Mouse (Mus musculus): ENCODE data around the gene Cptp.
A peak's percentile ranks its signal among the peaks of the same experiment; 100 is the strongest.

The Cptp gene

DNA sequence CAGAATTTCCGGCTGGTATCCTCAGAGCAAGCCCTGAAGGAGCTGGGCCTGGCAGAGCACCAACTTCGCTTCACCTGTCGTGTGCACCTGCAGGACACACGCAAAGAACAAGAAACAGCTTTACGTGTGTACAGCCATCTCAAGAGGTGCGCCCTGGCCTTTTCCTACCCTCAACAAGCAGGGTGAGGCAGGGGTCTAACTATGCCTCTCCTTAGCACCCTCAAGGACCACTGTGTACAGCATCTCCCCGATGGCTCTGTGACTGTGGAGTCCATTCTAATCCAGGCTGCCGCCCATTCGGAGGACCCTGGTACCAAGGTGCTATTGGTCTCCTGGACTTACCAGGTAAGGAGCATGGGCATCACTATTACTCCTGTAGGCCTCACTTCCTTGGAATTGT lies 18.9 kb upstream of the Cptp start:
- DNase-seq (ENCODE audit: low spot score in 2 of 2), result peak in 1 of 2 experiments; percentile 3

DNA sequence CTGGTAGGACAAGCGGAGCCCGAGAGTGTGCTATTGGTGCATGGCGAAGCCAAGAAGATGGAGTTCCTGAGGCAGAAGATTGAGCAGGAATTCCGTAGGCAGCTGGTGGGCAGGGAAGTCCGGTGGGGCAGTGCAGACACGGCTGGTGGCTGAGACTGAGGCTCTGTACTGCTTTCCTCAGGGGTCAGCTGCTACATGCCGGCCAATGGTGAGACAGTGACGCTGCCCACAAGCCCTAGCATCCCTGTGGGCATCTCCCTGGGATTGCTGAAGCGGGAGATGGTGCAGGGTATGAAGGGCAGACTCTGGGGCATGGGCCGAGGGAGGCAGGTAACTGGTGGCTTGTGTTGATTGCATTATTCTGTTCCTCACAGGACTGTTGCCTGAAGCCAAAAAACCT lies 18.4 kb upstream of the Cptp start:
- no peak for DNase-seq (ENCODE audit: low spot score in 2 of 2)

DNA sequence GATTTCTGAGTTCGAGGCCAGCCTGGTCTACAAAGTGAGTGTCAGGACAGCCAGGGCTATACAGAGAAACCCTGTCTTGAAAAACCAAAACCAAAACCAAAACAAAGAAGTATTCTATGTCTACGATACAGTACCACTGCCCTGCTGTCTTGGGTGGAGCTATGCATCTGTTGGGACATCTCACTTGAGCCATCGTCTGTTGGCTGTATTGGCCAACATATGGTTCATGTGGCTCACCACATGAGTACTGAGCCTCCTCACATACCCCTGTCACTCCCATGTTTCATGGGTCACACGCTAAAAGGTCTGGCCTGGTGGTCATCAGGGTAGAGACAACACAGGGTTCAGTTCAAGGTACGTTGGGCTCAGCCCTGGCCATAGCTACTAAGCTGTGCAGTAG lies 17.1 kb upstream of the Cptp start:
- DNase-seq (ENCODE audit: low spot score in 2 of 2), result no peak

DNA sequence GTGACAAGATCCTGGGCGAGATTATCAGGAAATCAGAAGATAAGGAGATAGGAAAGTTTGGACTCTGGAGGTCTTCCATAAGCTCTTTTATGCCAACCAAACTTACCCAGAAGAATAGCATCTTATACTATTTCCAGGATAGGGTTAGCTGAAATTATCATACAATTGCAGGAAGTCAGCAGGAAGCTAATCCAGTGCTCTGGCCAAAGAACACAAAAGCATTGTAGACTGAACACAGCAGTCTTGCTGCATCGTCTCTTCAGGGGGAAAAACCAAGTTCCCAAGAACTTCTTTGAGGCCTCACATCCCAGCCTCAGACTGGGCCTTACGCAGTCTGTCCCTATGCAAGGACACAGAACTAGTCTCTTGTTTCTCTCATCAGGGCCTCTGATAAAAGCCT lies 14.3 kb upstream of the Cptp start:
- DNase-seq (ENCODE audit: low spot score in 2 of 2), result no peak

DNA sequence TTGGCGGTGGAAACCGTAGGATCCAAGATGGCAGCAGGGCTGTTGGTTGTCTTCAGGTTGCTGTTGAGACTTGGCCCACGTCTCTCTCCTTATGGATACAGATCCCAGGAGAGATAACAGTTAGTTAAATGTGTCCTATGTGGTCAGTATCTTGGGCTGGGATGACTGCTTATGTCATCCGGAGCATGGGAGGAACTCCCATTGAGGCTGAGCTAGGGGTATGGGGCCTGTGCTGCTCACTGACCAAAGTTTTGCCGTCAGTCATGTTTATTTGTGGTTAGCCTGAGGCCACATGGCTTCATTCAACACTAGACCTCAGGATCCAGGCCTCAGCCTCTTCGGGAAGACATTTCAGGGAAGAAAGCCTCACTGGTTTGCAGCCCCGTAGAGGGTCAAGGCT lies 2.2 kb upstream of the Cptp start:
- no peak for DNase-seq (ENCODE audit: low spot score in 2 of 2)

DNA sequence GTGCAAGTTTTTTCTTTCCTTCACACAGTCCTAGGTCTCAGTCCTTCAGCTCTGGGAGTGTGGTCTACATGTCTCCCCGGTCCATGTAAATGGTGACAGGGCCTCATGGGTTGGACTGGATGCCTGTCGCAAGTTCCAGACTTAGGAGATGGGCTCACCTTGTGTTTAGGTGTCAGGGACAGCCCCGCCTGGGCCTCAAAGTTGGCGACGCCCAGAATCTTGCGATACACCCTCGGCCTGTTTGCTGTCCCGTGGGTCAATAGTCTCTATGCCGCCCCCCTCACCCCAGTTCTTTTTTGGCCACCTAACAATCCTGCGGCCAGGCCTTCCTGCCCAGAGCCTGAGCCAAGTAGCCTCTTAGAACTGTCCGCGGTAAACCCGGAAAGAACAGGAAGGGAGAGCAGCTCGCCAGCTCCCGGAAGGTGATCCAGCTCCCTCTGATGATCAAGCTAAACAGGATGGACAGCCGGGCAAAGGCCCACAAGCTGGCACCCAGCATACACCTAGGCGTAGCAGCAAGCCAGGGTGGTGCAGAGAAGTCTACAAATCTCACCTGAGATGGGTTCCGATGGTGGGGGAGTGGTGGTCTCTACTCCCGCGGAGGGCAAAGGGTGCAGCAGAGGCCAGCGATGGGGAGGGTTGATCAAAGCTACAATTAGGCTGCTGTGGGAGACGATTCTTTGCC lies 484 bp downstream of the Cptp start:
- no peak for DNase-seq (ENCODE audit: low spot score in 2 of 2)

DNA sequence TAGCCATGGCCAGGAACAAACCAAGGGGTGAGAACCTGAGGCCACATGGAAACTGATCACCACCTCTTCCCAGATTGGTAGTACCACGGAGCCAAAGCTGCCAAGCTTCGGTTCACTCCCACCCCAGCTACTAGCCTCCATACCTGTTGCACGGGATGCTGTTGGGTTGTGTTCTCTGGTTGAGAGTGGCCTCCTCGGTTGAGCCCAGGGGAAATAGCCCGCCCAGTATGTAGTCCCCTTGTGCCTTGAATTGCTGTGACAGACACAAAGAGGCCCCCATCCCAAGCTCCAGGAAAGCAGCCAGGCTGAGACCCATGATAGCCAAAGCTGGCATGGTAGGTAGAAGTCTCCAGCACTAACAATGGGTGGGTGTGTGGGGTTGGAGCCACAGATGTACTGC lies 6.2 kb downstream of the Cptp start, which contains the start of gene Tas1r3:
Gene Tas1r3 (minus strand): TSS at position 362 of the 400 bp plus-strand sequence.
- DNase-seq (ENCODE audit: low spot score in 2 of 2), result peak in 1 of 2 experiments; percentile 8

DNA sequence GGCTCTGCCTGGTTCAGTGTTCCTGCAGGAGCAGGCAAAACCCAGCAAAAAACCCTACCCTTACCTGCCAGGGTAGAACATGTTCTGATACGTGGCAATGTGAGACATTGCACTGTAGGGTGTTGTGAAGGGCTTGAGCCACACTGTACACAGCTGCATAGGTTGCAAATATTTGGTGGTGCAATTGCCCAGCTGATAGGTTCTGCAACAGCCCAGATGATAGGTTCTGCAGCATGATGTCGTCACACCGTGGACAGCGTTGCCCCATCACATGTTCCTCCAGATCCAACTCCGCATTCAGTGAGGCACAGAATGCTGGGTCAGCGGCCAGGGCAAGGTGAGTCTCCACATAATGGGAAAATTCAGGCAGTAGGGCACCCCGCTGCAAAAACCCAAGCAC lies 7.5 kb downstream of the Cptp start:
- DNase-seq (ENCODE audit: low spot score in 2 of 2), result peak in 1 of 2 experiments; percentile 8

DNA sequence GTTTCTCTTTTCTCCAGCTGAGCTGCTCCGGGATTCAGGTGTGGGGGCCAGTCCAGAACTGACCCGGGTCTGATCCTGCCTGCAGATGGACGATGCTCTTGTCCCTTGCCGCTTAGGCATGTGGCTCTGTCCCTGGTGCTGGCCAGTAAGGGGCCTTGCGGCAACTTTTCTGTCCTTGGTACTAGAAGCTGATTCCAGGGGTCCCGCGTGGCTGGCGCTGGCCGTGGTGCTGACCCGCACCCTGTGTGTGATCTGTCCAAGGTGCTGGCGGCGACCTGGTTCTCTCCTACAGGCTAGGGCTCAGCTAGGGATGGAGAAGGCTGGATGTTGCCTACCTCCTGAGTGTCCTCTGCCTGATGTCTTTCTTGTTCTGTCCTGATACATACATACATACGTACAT lies 9.9 kb downstream of the Cptp start:
- no peak for DNase-seq (ENCODE audit: low spot score in 2 of 2)

DNA sequence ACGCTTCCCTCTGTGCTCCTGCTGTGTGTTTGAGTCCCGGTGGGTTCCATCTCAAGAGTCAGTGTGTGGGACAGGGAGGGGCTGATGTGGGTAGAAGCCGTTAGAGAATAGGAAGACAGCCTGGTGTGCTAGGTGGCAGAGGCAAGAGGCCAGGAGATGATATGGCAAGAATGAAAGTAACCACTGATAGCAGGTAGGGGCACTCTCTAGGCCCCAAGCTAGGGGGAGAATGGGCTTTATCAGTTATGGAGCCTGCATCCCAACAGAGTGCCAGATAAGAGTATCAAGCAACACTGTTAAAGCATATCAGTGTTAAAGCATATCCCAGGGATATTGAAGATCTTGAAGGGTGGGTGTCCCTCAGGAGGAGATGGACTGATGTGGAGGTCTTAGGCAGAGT lies 12.4 kb downstream of the Cptp start:
- no peak for DNase-seq (ENCODE audit: low spot score in 2 of 2)

DNA sequence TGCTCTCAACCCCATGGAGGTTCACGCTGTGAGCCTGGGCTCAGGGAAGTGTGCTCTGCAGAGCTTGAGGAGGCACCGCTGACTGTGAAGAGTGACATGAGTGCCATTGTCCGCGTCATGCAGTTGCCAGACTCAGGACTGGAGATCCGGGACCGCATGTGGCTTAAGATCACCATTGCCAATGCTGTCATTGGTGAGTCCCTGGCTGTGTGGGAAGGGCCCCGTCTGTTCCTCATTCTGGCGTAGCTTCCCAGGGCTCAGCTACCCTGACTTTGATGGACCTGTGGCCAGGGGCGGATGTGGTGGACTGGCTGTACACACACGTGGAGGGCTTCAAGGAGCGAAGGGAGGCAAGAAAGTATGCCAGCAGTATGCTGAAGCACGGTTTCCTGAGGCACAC lies 13.2 kb downstream of the Cptp start:
- no peak for DNase-seq (ENCODE audit: low spot score in 2 of 2)

DNA sequence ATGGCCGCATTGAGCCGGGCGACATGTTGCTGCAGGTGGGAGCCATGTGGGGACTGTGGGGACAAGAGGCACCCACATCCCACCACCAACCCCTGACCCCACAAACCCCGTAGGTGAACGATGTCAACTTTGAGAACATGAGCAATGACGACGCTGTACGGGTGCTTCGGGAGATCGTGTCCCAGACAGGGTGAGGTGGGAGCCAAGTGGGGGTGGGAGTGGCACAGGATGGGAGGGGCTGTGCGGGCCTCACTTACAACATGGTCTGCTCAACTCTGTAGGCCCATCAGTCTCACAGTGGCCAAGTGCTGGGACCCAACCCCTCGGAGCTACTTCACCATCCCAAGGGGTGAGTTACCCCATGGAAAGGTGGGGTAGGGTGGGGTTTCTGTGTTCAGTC lies 14.2 kb downstream of the Cptp start:
- DNase-seq (ENCODE audit: low spot score in 2 of 2), result no peak

DNA sequence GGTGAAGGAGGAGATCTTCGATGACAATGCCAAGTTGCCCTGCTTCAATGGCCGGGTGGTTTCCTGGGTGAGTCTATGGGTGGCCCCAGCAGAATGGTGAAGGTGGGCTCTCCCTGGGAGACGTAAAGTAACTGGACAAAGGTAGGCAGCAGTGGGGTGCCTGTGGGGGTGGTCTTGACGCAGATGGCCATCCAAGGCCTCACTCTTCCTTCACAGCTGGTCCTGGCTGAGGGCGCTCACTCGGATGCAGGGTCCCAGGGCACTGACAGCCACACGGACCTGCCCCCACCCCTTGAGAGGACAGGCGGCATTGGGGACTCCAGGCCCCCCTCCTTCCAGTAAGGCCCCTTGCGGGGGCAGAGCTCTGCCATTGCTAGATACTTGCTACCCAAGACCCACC lies 15.8 kb downstream of the Cptp start:
- DNase-seq (ENCODE audit: low spot score in 2 of 2), result no peak

DNA sequence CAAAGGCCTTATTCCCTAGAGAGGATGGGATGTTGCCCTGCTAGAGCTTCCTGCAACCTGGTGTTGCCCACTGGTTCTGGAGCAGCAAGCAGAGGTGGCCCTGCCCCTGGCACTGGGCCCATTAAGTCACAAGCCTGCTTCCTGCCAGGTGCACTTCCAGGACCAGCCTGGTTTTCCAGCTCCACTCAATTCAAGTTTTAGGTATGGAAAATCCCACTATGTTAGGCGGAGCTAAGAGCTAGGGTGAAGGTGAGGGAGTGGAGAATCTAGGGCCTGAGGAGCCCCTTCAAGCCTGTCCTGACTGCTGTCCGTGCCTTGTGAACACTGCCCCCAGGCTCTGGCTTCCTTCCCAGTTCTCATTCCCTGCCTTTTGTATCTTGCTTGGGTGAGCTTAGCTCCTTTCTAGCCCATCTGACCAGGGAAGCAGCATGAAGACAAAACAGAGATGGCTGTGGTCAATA lies 17.3 kb downstream of the Cptp start:
- no peak for DNase-seq (ENCODE audit: low spot score in 2 of 2)

DNA sequence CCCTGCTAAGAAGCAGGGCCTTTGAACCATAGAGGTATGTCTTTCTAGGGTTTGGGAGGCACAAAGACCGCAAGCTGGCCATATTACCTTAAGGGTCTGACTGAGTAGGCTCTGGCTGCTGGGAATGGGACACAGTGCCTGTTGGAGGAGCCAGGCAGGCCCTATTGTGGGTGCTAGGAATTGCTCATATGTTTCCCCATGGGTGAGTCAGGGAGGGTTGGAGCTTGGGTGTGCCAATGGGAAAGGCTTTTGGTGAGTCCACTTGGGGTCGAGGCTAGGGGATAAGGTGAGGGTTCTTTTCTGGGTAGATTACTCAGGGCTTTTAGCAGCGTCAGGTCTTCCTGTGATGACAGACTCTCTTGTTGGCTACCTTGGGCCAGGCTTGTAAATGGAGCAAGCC lies 17.9 kb downstream of the Cptp start:
- DNase-seq (ENCODE audit: low spot score in 2 of 2), result no peak

DNA sequence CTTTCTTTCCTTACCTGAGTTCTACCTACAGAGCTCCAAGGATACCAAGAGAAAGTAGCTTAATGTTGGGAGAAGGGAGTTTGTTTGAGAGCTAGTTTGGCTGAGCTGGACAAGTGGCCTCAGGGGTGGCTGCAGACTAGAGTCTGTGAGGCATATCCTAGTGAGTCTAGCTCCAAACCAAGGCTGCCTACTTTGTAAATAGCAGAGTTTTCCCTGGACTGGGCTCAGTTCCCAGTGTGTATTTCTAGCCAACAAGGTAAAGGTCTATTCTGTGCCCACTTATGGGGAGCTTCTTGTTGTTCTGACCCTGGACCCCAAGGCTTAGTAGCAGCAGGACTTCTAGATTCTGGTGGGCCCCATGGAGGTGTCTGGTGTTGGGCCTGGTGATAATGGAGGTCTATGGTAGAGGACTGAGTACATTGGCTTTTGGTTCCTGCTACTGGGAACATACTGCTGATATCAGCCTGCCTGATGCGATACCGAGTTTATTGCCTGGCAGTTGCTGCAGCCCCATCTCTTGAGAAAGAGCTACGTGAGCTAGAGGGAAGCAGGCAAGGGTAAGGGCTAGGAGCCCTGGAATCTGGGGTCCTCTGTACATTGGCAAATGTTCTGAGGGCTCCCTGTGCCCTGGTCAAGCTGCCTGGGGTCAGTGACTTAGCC lies 19.3 kb downstream of the Cptp start:
- no peak for DNase-seq (ENCODE audit: low spot score in 2 of 2)

DNA sequence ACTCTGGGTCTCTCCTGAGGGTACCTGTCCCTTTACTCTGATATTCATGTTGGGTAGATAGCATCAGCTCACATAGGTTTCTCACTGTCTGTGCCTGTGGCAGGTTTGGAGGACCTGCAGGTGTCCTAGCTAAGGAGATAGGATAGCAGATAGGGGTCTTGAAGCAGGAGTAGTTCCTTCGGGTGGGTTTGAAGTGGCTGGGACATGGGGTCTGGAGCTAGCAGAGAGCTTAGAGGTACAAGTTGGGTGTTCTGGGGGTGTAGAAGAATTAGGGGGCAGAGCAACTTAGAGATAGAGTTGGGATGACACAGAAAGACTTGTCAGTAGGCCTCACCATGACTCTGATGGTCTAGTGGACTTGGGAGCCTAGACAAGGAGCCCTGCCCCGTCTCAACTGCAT lies 19.8 kb downstream of the Cptp start:
- DNase-seq (ENCODE audit: low spot score in 2 of 2), result no peak

DNA sequence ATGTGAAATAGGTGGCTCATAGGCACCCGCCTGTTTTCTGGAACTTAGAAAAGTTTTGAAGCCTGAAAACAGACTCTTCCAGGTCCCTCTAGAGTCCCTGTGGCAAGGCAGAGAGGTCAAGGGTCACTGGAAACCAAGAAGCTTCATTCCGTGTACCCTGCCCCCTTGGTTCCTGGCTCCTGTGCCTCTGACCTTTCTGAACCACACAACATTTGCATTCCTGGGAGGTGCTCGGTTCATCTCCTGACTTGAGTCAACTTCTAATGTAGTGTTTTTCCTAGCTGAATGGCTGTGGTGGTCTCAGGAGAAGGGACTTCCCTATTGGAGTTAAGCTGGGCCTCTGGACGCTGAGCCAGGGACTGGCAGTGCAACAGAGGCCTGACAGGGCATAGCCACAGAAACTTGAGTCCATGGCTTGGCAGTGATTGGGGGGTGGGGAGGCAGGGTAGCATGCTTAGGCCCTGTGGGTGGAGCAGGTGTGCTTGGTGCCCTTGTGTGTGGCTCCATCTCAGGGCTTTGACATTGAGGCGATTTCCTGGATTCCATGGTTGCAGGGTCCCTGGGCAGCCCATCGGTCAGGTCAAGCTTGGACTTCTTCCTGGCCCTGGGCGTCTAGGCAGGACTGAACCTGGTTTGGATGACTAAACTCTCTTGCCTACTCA lies 20.7 kb downstream of the Cptp start:
- no peak for DNase-seq (ENCODE audit: low spot score in 2 of 2)

DNA sequence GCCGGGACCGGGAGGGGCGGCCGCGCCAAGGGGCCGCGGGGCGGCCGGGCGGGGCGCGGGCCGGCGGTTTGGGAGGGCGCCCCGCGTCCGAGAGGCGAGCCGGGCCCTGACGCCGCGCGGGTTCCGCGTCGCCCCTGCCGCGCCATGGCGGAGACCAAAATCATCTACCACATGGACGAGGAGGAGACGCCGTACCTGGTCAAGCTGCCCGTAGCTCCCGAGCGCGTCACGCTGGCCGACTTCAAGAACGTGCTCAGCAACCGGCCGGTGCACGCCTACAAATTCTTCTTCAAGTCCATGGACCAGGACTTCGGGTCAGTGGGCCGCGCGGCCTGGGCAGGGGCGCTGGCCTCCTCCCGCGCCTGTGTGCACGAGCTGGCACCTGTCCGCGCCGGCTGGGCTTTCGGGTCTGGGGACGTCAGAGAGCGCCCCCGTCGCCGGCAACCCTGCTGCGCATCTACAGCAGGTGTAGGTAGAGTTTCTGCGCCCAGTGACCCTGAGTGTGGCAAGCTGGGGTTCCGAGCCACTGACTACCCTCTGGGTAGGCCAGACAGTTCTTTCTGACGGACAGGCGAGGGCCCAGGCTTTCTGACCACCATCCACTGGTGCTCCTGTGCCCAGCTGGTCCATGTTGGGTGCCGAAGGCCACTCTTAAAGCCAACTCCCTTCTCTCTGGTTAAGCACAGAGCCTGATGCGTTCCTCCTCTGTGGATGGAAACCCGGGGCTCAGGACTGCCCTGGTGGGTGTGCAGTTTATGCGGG lies 21.5 kb downstream of the Cptp start:
- no peak for DNase-seq (ENCODE audit: low spot score in 2 of 2)

DNA sequence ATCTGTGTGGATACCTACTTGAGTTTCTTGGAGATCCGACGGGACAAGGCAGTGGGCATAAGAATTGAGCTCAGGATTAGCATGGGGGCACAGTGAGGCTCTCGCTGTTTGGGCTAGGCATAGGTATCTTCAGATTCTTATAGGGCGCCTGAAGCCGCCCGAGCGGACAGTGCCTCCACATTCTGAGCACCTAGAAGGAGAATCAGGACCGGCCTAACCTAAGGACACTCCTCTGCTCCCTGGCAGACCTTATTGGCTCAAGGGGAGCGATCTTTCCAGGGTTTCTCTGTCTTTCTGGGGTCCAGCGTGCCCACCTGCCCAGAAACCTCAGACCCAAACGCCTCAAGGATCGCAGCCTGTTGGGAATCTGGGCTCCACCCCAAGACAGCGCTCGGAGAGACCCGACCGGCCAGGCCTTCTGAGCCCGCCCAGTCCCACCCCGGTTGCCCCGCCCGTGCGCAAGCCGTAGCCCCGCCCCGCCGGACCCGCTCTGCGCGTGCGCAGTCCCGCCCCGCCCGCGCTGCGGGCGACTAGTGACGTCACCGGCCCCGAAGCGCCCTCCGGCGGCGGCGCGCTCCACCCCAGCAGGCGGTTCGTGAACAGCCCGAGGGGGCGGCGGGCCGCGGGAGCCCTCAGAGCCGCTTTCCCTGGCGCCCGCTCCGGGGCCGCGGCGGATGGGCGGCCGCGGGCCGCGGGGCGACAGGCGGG lies 22.2 kb downstream of the Cptp start, which contains the start of gene Dvl1:
Gene Dvl1 (plus strand): TSS at position 532 of the 708 bp plus-strand sequence.
- peak; percentile 78 to 92 for DNase-seq (ENCODE audit: low spot score in 2 of 2)

DNA sequence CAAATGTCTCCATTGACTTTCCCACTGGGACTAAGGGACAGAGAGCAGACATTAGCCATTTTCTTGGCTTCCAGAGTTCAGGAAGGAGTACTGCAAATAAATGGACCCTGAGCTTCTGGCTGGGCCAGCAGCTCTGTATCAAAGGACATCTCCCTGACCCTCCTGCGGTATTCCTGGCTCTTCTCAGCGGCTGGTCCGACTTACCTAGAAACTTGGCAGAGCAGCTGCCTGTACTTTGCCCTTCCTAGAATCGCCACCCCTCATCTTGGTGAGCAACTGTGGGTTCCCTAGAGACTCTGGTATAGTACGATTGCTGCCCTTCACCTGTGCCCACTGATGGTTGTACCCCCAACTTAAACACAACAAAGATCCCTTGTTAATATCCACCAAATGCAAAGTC lies 26.0 kb downstream of the Cptp start:
- no peak for DNase-seq (ENCODE audit: low spot score in 2 of 2)

Measured in frontal cortex, postnatal 14 days (tissue).